Mouse (Mus musculus) heart, embryonic 13.5 days (tissue): ENCODE measurements at regions not wholly inside any gene's neighbourhood (a gene's known extent, or its start where the extent isn't known, plus 50 kb on each side); places are given as distances from the start of the nearest gene placed in this dataset.

Experiments
- ATAC-seq: fragments of 200-750 bp; cut with Nextera tagmentation; 2 replicates; pipeline ENCODE4 v1.8.0; 2017; ENCODE audit warnings: moderate TSS enrichment; ENCODE audit not compliant: insufficient number of reproducible peaks, low FRiP score, low TSS enrichment; ENCODE audit errors: extremely low read depth
- H3K27ac ChIP-seq: fragments of 300-500 bp; sonication (generic); replicated peaks from 2 replicates; pipeline ENCODE4 v1.5.1; 2015; ENCODE audit warnings: moderate library complexity, mild to moderate bottlenecking, inconsistent platforms
- H3K27me3 ChIP-seq: fragments of 300-500 bp; sonication (generic); replicated peaks from 2 replicates; pipeline ENCODE4 v1.6.1; 2015; ENCODE audit warnings: mild to moderate bottlenecking, inconsistent platforms
- H3K36me3 ChIP-seq: fragments of 300-500 bp; sonication (generic); 2 replicates; pipeline ENCODE4 v1.6.1; 2015; ENCODE audit warnings: mild to moderate bottlenecking, inconsistent platforms
- H3K4me1 ChIP-seq: fragments of 300-500 bp; sonication (generic); 2 replicates; pipeline ENCODE4 v1.6.1; 2015; ENCODE audit warnings: inconsistent platforms
- H3K4me2 ChIP-seq: fragments of 300-500 bp; sonication (generic); 2 replicates; pipeline ENCODE4 v1.6.1; 2015; ENCODE audit warnings: inconsistent platforms, mild to moderate bottlenecking, moderate library complexity
- H3K4me3 ChIP-seq: fragments of 300-500 bp; sonication (generic); 2 replicates; pipeline ENCODE4 v1.5.1; 2015; ENCODE audit warnings: moderate library complexity, mild to moderate bottlenecking, inconsistent platforms
- H3K9ac ChIP-seq: fragments of 300-500 bp; sonication (generic); 2 replicates; pipeline ENCODE4 v1.6.1; 2015; ENCODE audit warnings: inconsistent platforms, mild to moderate bottlenecking, moderate library complexity
- H3K9me3 ChIP-seq: fragments of 300-500 bp; sonication (generic); 2 replicates; pipeline ENCODE4 v1.6.1; 2016; ENCODE audit warnings: inconsistent platforms
- WGBS: fragments of 180-500 bp; shearing (Covaris S2); methylation state at CpG from one replicate; pipeline ENCODE4 v1.1.7; 2015; ENCODE audit warnings: mixed read lengths; 5-methylcytosine and 5-hydroxymethylcytosine counted together

DNA sequence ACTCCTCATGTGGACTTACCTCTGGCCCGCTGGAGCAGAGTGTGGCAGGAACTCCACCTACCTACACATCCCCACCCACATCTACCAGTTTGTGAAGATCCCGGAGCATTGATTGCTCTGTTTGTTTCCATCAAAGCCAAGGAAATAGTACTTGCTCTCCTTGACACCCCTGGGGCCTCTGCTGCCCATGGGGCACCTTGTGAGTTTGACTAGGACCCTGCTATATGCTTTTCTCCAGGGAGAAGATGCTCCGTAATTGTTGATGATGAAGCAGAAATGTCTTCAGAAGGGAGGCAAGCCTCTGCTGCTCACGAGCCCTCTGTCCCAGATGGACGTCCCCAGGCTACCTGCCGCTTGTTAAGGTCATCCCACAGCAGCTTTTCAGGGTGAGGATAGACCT lies 367.0 kb downstream of the Cd83 start:
- Histone ChIP-seq H3K4me2 (no peak overlapping the region), H3K4me3 (no peak overlapping the region), H3K4me1 (peaks cover 8% of the 10 kb centered on the region), H3K9me3 (peaks cover 5% of the 10 kb centered on the region; the same call in 1 of the 2 replicates), H3K36me3 (no peaks in the 10 kb centered on the region), H3K9ac (no peak overlapping the region), H3K27me3 (no peaks in the 10 kb centered on the region), H3K27ac (no peak overlapping the region)
- WGBS = 75% methylated on average over 6 of the region's 6 CpGs
- ATAC-seq = no peak

DNA sequence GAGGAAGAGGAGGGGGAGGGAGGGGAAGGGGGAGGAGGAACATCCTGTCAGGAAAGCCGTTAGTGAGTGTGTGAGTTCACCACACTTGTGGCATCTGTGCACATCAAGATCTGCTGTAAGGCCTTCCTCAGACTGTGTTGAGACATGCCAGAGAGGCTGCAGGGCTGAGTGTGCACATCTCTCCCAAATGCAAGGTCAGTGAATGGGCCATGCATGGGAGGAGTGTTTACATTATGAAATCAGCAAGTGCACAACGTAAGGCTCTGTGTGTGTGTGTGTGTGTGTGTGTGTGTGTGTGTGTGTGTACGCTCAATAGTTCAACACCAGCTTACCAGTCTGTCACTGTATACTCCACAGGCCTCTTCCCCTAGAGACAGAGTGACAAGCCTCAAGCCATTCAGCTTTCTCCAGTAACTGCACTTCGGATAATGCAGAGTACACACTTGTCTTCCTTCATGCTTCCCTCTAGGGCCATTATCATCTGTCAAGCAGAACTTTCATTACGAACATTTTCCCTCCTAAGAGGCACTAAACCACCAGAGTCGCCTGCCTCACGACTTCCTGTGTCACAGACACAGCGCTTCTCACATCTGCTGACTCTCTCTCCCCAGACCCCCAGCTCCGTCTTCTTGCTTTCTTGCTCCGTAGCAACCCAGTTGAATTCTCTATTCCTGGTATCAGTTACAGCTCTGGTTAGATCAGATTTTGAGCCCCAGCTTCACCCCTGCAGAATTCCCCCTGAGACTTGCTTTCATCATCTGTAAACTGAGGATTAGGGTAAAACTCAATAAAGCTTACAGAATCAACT lies 368.4 kb downstream of the Cd83 start:
- Histone ChIP-seq H3K4me2 (no peak overlapping the region), H3K4me1 (peaks cover 12% of the 10 kb centered on the region), H3K27me3 (no peaks in the 10 kb centered on the region), H3K36me3 (no peaks in the 10 kb centered on the region), H3K9me3 (peaks cover 5% of the 10 kb centered on the region; the same call in 1 of the 2 replicates), H3K4me3 (no peak overlapping the region), H3K27ac (no peak overlapping the region), H3K9ac (no peak overlapping the region)
- 52% methylated on average over 10 of the region's 10 CpGs for WGBS
- ATAC-seq = no peak

- Histone ChIP-seq H3K27ac (no peak overlapping the region), H3K9ac (no peak overlapping the region), H3K27me3 (no peaks in the 10 kb centered on the region), H3K36me3 (no peaks in the 10 kb centered on the region), H3K4me1 (peaks cover 12% of the 10 kb centered on the region), H3K4me3 (no peak overlapping the region), H3K4me2 (no peak overlapping the region), H3K9me3 (peaks cover 5% of the 10 kb centered on the region; the same call in 1 of the 2 replicates)
- ATAC-seq = no peak
- WGBS = 89% methylated on average over 5 of the region's 5 CpGs
Observed at GRCm38 (mm10) chr13:44153784-44154183, 369.2 kb downstream of the Cd83 start.

- WGBS = 82% methylated on average over 4 of the region's 4 CpGs
- H3K27me3 ChIP-seq = no peaks in the 10 kb centered on the region
- H3K36me3 ChIP-seq = no peaks in the 10 kb centered on the region
Observed at GRCm38 (mm10) chr13:44155956-44156355, 371.4 kb downstream of the Cd83 start.

DNA sequence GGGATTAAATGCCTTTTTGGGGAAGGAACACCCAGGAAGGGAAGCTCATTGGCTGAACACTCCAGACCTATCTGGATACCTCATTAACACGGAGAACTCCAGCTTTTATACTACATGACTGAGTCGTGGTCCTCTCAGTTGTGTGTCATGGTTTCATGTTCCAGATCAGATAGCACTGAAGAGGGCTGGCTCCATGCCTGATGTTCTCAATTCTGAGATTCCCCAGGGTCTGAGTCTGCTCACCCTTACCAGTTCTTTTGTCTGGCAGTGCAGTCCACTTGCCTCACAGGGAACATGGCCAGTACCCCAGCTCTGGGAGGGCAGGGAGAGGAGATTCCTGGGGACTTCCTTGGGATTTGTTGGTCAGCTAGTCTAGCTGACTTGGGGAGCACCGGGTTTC lies 372.0 kb downstream of the Cd83 start:
- Histone ChIP-seq H3K27me3 (no peaks in the 10 kb centered on the region), H3K4me3 (no peak overlapping the region), H3K4me2 (no peak overlapping the region), H3K36me3 (no peaks in the 10 kb centered on the region), H3K4me1 (peaks cover 12% of the 10 kb centered on the region), H3K9me3 (peaks cover 5% of the 10 kb centered on the region; the same call in 1 of the 2 replicates), H3K27ac (no peak overlapping the region), H3K9ac (no peak overlapping the region)
- ATAC-seq = no peak
- WGBS = 47% methylated on average over 3 of the region's 3 CpGs

More at GRCm38 (mm10) chr13:44155956-44156355, 371.4 kb downstream of the Cd83 start:
- no peak overlapping the region for H3K4me2 ChIP-seq
- no peak overlapping the region for H3K9ac ChIP-seq
- no peak overlapping the region for H3K27ac ChIP-seq
- no peak overlapping the region for H3K4me3 ChIP-seq
- ATAC-seq = no peak
- H3K4me1 ChIP-seq = peaks cover 12% of the 10 kb centered on the region
- peaks cover 5% of the 10 kb centered on the region; the same call in 1 of the 2 replicates for H3K9me3 ChIP-seq

DNA sequence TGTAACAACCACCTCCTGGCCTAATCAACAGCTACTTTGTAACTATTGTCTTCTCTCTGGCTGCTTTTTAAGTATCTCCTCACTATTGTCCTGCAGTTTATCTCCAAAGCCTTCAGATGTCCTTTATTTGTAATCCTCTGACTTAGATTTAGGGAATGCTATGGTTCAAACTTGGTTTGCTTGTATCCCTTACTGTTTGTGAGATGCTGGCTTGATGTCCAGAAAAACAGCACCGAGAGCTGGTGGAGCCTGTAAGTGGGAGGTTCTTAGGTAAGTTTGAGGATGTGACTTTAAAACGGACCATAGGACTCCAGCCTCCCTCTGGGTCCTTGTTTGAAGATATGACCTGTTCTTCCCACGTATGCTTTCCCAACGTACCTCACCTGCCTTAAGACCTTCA lies 372.7 kb downstream of the Cd83 start:
- H3K36me3 ChIP-seq = no peaks in the 10 kb centered on the region
- no peaks in the 10 kb centered on the region for H3K27me3 ChIP-seq
- H3K4me2 ChIP-seq = no peak overlapping the region
- peaks cover 12% of the 10 kb centered on the region for H3K4me1 ChIP-seq
- no peak for ATAC-seq
- WGBS = 58% methylated on average over 4 of the region's 4 CpGs
- H3K27ac ChIP-seq = no peak overlapping the region
- H3K9me3 ChIP-seq = peaks cover 5% of the 10 kb centered on the region; the same call in 1 of the 2 replicates
- H3K9ac ChIP-seq = no peak overlapping the region
- no peak overlapping the region for H3K4me3 ChIP-seq

GRCm38 (mm10) chr13:44158364-44158763 lies 373.8 kb downstream of the Cd83 start:
- no peak overlapping the region for H3K4me3 ChIP-seq
- H3K4me2 ChIP-seq = no peak overlapping the region
- ATAC-seq = no peak
- no peaks in the 10 kb centered on the region for H3K36me3 ChIP-seq
- 82% methylated on average over 6 of the region's 6 CpGs for WGBS
- H3K4me1 ChIP-seq = peaks cover 6% of the 10 kb centered on the region
- no peak overlapping the region for H3K27ac ChIP-seq
- H3K9me3 ChIP-seq = peaks cover 5% of the 10 kb centered on the region; the same call in 1 of the 2 replicates
- H3K9ac ChIP-seq = no peak overlapping the region
- H3K27me3 ChIP-seq = no peaks in the 10 kb centered on the region

- H3K4me1 ChIP-seq = peaks cover 6% of the 10 kb centered on the region
- H3K27me3 ChIP-seq = no peaks in the 10 kb centered on the region
- no peak for ATAC-seq
- H3K36me3 ChIP-seq = no peaks in the 10 kb centered on the region
- 62% methylated on average over 2 of the region's 2 CpGs for WGBS
- H3K9me3 ChIP-seq = no peaks in the 10 kb centered on the region
- H3K27ac ChIP-seq = no peak overlapping the region
- H3K4me3 ChIP-seq = no peak overlapping the region
- H3K9ac ChIP-seq = no peak overlapping the region
- H3K4me2 ChIP-seq = no peak overlapping the region
Observed at GRCm38 (mm10) chr13:44159346-44159745, 374.8 kb downstream of the Cd83 start.

GRCm38 (mm10) chr13:44164746-44165145 lies 380.2 kb downstream of the Cd83 start:
- ATAC-seq = no peak
- no peaks in the 10 kb centered on the region for H3K36me3 ChIP-seq
- no peak overlapping the region for H3K9ac ChIP-seq
- peaks cover 18% of the 10 kb centered on the region for H3K4me1 ChIP-seq
- no peak overlapping the region for H3K4me2 ChIP-seq
- no peak overlapping the region for H3K4me3 ChIP-seq
- 0 out of 2 replicates have a peak overlapping the region, but pooled peaks have one; percentile 12 for H3K27ac ChIP-seq
- no peaks in the 10 kb centered on the region for H3K9me3 ChIP-seq
- no peaks in the 10 kb centered on the region for H3K27me3 ChIP-seq

DNA sequence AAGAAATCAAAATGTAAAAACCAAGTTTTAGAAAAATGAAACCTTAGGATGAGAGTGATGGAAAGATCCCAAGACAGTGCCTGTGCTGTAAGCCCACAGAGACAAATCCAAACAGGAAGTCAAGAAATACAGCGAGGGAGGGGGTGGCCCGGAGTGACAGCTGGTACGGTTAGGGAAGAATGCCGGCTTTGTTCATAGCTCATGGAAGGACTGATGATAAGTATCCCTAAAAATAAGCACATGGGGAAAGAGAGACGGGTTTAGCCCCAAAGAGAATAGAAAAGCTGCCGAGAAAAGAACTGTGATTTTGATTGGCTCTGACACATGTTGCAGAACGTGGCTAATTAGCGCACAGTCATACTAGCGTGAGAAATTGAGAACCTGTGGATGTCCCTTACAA lies 382.6 kb downstream of the Cd83 start:
- no peak overlapping the region for H3K4me3 ChIP-seq
- no peaks in the 10 kb centered on the region for H3K27me3 ChIP-seq
- 32% methylated on average over 9 of the region's 9 CpGs for WGBS
- no peak for ATAC-seq
- peak overlapping the region; percentile 45 for H3K4me2 ChIP-seq
- H3K4me1 ChIP-seq = peaks cover 23% of the 10 kb centered on the region
- H3K9me3 ChIP-seq = no peaks in the 10 kb centered on the region
- H3K9ac ChIP-seq = no peak overlapping the region
- H3K27ac ChIP-seq = peak overlapping the region; percentile 37
- H3K36me3 ChIP-seq = no peaks in the 10 kb centered on the region

GRCm38 (mm10) chr13:44168186-44168585 lies 383.6 kb downstream of the Cd83 start:
- 65% methylated on average over 5 of the region's 5 CpGs for WGBS
- H3K27me3 ChIP-seq = no peaks in the 10 kb centered on the region
- no peak overlapping the region for H3K9ac ChIP-seq
- no peak overlapping the region for H3K4me3 ChIP-seq
- ATAC-seq = no peak
- no peak overlapping the region for H3K4me2 ChIP-seq
- 0 out of 2 replicates have a peak overlapping the region, but pooled peaks have one; percentile 8 for H3K27ac ChIP-seq
- peaks cover 23% of the 10 kb centered on the region for H3K4me1 ChIP-seq
- H3K36me3 ChIP-seq = no peaks in the 10 kb centered on the region
- H3K9me3 ChIP-seq = no peaks in the 10 kb centered on the region

DNA sequence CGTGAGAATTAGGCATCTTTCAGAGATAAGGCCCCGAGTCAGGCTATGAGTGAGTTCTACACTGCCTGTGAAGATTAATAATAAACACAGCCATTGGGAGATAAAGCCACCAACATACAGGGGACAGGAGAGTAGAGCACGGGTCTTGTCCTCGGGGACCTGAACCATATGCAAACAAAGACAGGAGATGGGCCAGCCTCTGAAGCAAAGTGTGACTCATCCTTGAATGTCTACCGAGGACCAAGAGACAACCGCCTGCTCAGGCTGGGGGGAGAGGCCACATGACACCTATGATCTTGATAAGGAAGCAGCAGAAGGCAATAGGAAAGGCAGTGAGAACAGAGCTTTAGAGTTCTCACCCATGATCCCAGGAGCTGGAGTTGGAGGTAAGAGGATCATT lies 387.1 kb downstream of the Cd83 start:
- Histone ChIP-seq H3K27ac (no peak overlapping the region), H3K27me3 (no peaks in the 10 kb centered on the region), H3K4me2 (no peak overlapping the region), H3K4me1 (peaks cover 22% of the 10 kb centered on the region), H3K9ac (no peak overlapping the region), H3K4me3 (no peak overlapping the region), H3K36me3 (no peaks in the 10 kb centered on the region), H3K9me3 (no peaks in the 10 kb centered on the region)
- no peak for ATAC-seq
- 22% methylated on average over 6 of the region's 6 CpGs for WGBS
